Mouse (Mus musculus) megakaryocyte progenitor cell, adult 5-6 weeks (primary cell): Measurements from ENCODE around the gene Rlbp1. TPM values are rescaled to one million over a fixed set of nuclear protein-coding genes. Genes with fewer than 3 reads are reported as not detected.

Source experiments
- ATAC-seq: replicated peaks from 2 replicates; pipeline ENCODE4 v1.8.0; 2016; ENCODE audit warnings: mild to moderate bottlenecking, moderate TSS enrichment, inconsistent platforms; ENCODE audit not compliant: poor library complexity
- total RNA-seq, 2 experiments: library from RNA; stranded (forward) in 1 of 2; stranded (reverse) in 1 of 2; fragments of 157-497, 149-512 nt in 1 of 2; fragments of 200-1000 nt in 1 of 2; gene quantifications; 2 replicates each; pipeline versions ENCODE4 v1.2.3 to v1.2.4; 2015 to 2017

The Rlbp1 gene
- total RNA-seq, 2 experiments from 2014 or later, result not detected

DNA sequence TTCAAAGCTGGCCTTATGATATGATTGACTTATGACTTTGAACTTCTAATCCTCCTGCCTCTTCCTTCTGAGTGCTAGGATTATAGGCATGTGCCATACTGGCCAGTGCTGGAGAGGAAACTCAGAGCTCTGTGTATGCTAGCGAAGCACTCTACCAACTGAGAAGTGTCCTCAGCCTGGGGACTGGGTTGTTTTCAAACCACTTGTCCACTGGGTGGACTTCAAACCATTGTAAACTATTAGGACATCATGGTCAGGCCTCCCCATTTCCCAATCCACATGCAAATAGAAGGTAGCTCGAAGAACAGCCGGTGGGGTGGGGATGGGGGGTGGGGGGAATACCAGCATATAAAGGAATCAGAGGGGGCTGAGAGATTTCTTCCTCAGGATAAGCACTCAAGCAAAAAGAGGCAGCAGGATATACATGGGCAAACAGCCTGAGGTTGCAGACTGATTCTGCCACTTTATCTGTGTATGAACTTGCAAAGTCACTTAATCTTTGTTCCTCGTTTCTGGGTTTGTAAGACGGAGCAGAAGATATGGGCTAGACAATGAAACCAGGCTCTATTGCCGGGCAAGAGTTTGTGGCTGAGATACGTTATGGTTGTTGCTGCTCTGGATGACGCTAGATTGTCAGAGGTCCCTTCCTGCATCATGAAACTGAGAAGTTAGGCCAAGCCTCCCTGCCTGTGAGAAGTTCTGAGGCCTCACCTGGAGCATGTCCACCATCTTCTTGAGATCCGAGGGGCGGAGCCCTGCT, 10.2 kb downstream of the Rlbp1 start:
- peak; percentile 94 for ATAC-seq

DNA sequence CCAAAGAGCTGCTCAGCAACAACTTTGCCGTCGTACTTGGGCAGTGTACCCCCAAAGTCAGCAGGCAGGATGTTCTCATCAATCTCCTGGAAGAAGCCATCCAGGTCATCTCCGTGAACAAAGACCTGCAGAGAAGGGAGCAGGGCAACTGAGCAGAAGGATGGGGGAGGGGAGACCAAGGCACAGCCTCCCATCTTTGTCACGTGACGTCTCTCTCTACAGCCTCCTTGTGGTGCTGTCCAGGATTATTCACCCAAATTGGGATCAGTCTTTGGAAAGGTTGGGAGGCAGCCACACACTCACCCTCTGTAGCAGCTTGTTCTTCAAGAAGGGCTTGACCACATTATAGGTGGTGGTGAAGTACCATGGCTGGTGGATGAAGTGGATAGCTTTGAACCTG, 11.3 kb downstream of the Rlbp1 start:
- ATAC-seq, result no peak

DNA sequence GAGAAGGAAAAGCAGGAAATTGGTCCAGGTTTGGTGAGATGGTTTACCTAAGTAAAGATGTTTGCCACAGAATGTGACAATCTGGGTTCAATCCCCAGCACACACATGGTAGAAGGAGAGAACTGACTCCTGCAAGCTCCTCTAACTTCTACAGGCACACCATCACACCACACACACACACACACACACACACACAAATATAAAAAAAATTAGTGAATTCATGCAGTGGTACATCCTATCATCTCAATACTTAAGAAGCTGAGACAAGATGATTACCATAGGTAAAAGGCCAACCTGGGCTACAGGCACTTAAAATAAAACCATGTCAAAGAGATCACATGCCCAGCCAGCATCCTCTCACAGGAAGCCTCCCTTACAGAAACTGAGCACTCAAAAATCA, 12.8 kb downstream of the Rlbp1 start:
- no peak for ATAC-seq

DNA sequence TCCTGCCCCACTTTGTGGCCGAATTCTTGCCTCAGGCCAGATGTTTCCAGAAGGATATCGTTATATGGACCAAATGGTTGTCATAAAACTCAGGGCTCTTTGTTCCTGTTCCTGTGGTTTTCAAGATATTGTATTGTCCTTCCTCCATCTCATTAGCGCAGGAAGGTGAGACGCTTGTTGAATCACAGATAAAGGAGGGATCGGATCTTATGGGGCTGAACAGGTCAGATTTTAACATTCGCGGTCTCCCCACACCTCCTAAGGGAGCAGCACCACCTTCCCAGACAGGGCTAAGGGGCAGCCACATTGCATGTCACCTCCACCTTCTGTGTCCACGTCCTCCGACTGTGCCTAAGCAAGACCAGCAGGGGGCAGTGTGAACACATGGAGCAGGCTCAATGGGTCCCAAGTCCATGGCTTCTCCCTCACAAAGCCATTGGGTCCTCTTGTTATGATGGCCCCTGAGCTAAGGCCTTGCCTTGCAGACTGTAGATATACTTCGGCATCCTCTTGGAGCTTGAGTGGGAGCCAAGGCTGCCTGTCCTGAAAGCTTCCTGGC, 15.4 kb downstream of the Rlbp1 start:
- ATAC-seq, result peak; percentile 98

DNA sequence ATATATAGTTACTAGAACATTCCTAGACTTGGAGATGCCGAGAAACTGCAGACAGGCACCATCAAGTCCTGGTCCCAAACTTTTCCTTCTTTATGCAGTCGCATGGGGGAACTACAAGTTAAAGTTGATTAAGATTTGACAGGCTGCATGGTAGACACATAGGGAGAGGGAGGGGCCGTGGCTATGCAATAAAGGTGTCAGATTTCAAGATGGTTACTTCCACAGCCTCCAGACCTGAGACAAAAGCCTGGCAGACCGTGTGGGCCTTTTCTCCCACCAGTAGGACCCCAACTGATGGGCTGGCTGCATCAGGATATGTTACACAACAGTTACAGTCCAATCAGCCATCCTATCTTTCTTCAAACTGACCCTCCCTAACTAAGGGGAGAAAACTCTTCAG, 17.4 kb downstream of the Rlbp1 start:
- no peak for ATAC-seq

DNA sequence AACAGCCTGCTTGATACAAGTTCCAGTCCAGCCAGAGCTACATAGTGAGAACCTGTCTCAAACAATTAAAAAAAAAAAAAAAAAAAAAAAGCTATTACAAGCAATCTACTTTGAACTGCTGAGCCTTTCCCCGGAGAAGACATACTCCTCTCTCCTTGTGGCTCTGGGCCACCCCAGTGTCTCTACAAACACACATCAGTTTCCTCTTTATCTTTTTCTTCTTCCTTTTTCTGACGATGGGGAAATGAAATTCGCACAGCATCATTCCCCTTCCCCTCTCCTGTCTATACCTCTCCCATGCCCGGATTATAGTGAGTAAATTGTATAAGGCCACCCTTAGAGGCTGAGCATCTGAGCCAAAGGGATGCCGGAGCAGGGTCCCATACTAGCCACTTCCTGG, 18.2 kb downstream of the Rlbp1 start:
- ATAC-seq, result peak; percentile 40; the same call in 1 of the 2 replicates

DNA sequence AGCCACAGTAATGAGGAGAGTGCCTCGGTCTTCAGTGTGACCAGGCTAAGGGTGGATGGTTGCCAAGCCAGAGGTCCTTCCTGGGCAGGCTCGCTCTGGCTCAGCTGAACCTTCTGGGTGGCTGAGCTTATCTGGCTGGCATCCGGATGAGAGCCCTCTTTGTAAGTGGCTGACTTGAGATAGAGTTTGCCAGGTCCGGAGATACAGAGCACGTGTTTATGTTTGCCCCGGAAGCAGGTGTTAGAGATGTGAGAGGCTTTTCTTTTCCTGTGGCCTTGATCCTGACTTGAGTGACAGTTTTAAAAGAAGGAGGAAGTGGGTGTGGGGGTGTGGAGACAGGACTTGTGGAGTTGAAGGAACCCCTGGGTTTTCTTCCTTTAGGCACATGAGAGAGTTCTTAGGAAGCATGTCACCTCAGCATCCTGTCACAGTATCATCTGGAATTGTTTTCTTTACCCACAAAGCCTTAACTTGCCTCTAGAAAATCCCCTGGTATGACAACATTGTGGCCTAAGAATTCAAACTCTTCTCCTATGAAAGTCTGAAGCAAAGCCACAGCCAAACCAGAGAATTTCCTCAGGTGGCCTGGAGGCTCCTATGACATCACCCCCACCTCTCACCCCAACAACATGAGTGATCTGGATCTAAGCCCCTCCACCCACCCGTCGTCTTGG, 23.3 kb downstream of the Rlbp1 start:
- ATAC-seq, result peak; percentile 61

DNA sequence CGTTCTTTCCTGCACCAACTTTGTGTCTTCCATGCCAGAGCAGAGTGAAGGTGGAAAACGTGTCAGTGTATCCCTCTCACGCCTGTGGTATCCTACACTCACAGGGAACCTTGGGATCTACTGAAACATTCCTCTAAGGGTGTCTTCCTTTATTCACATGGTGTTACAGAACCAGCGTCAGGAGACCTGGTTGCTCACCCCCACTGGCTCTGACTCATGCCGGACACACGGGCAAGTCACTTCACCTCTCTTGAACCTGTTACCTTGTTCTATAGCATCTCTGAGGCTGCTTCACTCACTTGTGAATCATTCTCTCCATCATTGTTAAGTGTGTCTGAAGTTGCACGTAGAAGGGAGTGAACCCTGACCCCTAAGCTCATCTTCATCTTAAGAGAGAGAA, 24.0 kb downstream of the Rlbp1 start:
- ATAC-seq, result no peak

DNA sequence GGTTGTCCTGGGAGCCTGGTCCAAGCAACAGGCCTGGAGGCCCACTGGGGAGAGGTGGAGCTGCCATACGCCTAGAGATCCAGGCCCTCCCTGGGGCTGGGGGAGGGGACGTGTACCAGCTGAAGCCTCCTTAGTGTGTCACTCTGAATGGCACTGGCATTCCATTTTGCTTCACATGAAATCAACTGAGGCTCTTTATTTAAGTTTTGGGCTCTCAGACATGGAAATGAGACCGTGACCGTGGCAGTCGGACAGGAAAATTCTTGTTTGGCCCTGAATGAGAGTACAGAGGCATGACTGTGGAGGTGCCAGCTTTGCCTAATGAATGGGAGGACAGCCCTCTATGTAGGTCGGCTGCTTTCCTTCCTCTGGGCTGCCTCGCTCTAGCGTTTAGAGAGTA, 24.6 kb downstream of the Rlbp1 start:
- ATAC-seq, result no peak

DNA sequence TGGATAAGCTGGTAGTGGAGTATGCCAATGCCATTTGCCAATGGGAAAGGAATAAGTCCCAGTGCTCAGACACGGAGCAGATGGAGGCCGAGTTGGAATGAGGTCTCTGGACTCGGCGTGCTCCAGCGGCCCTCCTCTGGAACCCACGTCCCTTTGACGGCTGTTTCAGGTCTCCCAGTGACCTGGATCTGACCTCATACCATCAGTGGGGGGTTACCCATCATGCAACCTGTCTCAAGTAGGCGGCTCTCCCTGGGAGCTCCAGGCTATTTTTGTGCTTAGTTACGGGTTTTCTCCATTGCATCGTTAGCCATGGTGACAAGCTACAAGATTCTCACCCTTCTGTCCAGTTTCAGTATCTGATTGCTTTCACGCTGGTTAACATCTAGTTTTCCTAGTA, 26.8 kb downstream of the Rlbp1 start:
- ATAC-seq, result no peak

DNA sequence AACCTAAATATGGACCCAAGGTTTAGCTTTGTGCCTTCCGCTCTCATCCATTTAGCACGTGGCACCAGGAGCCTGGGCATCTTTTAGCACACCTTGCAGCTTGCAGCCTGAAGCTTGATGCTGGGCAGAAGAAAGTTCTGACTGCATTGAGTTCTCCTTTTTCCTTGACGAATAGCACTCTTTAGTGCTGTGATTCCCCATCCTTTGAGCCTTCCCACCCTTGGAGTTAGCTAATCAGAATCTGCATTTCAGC, 27.7 kb downstream of the Rlbp1 start:
- ATAC-seq, result no peak

DNA sequence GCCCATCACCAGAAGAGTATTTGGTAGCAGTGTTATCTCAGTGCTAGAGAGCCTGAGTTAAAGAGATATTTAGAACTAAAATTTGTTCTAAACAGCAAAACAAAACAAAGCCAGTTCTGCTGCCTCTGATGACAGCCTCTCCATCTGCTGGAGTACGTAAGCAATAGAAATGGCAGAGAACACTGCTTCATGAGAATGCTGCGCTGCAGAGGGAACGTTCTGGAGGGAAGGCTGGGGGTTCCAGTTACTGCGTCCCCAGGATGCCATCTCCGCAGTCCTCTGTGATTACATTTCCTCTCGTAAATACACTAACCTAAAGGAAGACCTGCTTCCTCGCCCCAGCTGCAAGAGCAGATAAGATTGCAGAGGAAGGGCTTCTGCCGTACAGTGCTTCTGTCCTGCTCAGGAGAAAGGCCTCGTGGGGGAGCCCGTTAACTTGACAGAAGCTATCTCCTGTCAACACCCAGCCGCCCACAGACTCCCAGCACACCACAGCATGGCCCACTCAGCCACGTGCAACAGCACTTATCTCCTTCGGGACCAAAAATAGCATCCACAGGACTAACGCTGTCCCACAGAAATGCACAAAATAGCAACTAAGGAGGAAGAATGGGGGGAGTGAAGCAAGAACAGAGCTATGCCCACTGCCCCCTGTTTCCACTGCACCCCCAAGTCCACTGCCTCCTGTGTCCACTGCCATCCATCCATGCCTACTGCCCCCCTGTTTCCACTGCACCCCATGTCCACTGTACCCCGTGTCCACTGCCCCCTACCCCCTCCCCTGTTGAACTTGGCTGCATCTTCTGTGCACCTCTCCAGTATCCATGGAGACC, 28.3 kb downstream of the Rlbp1 start:
- peak; percentile 90 for ATAC-seq

DNA sequence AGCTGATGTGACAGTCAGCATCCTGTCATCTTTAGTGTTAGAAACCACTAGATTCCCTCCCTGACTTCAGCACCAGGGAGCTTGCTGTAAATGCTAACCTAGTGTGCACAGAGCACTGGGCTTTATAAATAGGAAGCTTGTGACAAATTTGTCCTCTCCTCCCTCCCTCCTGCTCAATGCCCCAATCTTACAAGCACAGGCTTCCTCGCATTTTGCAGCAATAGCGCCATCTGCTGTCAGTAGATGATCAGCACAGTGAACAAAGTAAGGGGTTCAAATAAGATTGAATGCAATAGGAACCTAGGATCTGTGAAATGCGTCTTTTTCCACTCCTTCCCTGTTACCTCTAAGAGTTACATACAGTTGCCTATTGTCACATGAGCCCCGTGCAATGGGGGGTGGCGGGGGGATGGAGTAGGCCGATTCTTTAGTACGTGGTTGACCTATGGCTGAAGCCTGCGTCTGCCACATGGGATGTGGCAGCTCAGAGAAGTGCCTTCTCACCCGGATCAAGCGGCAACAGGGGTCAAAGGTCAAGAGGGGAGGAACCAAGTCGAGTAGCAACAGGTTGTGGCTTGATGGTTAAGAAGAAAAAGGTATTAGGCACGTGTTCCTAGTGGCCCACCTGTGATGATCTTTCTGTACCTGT, 37.0 kb downstream of the Rlbp1 start:
- ATAC-seq, result peak; percentile 81

DNA sequence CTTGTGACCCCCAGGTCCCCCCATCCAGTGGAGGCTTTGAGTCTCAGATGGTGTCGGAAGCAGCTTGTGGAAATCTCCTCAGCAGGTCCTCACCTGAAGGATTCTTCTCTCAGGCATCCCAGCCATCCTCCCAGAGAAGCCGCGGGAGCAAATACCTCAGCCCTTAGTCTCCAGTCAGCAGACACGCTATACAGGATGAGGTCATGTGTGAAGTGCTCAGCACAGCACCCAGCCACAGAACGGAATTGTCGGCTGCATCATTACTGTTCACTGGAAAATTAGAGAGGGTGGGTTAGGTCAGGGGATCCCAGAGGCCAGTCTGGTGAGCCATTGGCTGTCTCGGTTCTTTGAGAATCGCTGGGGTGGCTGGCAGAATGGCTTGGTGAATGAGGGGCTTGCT, 38.0 kb downstream of the Rlbp1 start:
- ATAC-seq, result no peak

DNA sequence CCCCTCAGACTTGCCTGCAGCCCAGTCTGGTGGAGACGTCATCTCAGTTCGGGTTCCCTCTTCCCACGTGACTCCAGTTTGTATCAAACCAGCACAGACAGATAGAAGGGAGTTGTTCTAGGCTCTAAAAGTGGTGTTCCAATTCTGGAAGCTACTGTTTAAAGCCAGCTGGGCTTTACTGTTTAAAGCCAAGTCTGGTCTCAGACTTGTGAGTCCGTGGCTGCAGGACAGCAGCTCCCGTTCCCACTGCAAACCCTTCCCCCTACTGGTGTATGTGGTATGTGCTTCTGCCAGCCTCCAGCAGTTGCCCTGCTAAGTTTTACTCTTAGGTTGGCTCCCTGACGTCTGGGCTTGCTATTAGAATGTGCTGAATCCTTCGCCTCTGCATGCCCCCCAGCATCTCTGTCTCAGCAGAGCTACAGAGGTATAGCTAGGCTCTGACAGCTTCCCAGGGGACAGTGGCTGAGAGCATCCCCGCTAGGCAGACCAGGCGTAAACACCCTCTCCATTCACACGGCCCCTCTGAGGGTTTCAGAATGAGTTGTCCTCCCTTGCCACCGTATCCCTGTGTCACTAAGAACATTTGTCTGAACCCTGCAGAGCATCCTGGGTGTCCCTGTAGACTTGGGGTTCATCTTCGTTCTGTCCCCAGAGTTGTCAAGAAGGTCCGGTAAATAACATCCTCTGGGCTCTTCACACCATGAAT, 39.6 kb downstream of the Rlbp1 start:
- ATAC-seq, result no peak

DNA sequence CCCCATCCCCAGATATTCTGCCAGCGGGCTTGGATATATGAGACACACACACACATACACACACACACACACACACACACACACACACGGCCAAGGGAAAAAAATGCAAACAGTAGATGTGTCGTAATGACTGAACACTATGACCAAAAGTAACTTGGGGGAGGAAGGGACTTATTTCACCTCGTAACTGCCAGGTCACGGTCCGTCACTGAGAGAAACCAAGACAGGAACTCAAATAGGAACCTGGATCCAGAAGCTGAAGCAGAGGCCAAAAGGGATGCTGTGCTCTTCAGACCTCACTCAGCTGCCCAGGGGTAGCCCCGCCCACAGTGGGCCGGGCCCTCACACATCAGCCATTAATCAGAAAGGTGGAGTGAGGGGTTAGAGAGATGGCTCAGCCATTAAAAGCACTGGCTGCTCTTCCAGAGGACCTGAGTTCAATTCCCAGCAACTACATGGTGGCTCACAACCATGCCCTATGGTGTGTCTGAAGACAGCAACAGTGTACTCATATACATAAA, 40.2 kb downstream of the Rlbp1 start:
- peak; percentile 35 for ATAC-seq

DNA sequence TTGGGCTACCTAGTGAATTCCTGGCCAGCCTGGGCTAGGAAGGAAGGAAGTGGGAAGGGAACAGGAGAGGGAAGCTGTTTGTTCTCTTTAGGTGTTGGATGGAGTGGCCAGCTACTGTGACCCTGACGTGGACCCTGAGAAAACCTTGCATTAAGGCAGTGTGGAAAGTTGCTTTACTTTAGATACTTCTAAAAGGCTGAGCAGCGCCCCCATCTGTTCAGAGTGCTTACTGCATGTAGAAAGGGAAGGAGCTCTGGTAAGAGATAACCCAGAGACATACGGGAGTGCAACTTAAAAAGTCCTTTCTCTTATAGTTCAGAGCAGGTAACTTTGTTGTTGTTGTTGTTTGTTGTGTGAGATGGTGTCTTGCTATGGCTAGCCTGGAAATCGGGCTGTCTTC, 40.9 kb downstream of the Rlbp1 start:
- ATAC-seq, result peak; percentile 74

DNA sequence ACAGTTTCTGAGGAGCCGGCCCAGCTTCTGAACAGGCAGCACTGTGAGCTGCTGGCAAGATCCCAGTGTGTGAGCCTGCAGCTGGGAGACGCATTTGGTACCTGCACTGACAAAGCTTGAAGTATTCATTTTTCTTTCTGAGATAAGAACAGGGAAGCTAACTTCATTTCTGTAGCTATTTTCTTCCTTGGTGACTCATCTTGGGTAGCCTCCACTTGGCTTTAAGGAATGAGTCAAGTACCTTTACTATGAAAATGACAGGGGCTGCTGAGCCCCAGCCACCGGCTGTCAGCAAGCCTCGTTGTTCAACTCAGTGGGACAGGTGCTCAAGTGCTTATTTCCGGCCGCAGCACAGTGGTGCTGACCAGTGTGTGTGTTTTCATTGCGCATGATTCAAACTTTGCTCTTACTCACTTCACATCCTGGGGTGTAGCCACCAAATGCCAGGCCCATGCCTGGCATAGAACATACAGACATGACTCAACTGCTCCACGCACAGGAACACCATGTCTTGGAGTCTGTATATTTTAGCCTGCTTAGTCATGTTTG, 50.4 kb downstream of the Rlbp1 start:
- ATAC-seq, result no peak

DNA sequence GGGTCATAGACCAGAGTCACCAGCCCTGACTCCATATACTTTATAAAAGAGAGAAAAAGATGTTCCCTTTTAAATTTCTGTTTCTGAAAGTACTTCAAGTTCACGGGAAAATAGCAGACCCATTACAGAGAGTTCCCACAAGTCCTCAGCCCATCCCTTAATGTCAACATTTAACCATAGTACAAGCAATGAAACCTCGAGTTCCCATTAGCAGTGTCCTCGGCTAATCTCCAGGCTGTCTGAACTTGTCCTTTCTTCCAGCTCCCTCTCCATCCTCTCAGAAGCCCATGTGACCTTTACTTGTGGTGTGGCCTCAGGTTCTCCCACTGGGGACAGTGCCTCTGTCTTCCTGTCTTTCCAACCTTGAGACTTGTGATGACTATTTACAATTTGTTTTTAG, 53.4 kb downstream of the Rlbp1 start:
- no peak for ATAC-seq

DNA sequence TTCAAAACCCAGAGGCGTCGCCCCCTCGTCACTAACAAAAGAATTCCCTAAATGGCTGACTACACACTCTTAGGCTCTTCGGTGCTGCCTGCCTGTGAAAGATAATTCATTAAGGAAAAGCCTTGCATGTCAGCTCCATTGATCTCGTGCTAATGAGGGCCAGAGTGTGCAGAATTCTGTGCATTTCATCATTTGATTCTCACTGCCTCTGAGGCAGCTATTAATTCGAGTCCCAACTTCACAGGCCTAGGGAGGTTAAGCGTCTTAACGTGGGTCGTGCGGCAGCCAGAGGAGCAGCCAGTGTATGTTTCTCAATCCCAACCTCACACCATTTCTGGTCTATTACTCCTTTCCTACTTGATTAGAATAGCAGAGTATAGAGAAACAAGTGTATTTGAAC, 55.7 kb downstream of the Rlbp1 start:
- no peak for ATAC-seq
